Mouse (Mus musculus): ENCODE measurements around the gene Fam118a.
"Not testable (repeated sequence)": the region's sequence is repeated elsewhere in the genome, so short reads cannot be mapped to it uniquely, and the experiment has no call there.

Gene Fam118a

DNA sequence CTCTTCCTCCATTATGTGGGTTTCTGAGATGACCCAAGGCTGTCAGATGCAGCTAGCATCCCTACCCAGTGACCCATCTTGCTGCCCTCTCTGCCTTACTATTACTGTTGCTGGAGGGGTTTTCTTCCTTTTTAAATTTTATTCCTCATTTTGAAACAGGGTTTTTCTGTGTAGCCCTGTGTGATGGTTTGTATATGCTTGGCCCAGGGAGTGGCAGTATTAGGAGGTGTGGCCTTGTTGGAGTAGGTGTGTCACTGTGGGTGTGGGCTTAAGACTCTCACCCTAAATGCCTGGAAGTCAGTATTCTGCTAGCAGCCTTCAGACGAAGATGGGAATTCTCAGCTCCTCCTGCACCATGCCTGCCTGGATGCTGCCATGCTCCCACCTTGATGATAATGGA lies at the start of gene Fam118a:
Fam118a (plus strand) TSS at position 301 of the 400 bp plus-strand sequence.
- in situ Hi-C loops (cut with MboI; ENCODE audit: low sequenced_read_pairs), result not testable (repeated sequence)

GRCm38 (mm10) chr15:84981609-84982313 lies 47.0 kb upstream of the Fam118a start:
- in situ Hi-C loops (cut with MboI; ENCODE audit: low sequenced_read_pairs), result no loop called here

GRCm38 (mm10) chr15:84982888-84983287 lies 45.9 kb upstream of the Fam118a start:
- in situ Hi-C loops (cut with MboI; ENCODE audit: low sequenced_read_pairs), result no loop called here

DNA sequence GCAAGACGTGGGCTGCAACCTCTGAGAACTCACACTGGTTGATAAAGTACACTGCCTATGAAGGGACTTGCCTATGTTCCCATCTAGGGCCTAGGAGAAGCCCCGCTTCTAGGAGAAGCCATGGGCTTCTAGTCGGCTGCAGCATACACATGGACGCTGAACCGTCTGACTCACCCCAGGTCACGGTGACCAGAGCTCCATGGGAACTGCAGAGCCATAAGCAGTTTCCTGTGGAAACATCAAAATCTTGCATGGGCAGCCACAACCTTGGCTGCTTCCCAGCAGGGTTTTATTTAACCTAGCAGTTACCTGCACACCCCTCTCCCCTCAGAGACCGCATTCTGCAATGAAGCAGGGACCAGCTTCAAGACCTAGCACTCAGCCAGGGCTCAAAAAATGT lies 45.0 kb upstream of the Fam118a start:
- in situ Hi-C loops (cut with MboI; ENCODE audit: low sequenced_read_pairs), result no loop called here

DNA sequence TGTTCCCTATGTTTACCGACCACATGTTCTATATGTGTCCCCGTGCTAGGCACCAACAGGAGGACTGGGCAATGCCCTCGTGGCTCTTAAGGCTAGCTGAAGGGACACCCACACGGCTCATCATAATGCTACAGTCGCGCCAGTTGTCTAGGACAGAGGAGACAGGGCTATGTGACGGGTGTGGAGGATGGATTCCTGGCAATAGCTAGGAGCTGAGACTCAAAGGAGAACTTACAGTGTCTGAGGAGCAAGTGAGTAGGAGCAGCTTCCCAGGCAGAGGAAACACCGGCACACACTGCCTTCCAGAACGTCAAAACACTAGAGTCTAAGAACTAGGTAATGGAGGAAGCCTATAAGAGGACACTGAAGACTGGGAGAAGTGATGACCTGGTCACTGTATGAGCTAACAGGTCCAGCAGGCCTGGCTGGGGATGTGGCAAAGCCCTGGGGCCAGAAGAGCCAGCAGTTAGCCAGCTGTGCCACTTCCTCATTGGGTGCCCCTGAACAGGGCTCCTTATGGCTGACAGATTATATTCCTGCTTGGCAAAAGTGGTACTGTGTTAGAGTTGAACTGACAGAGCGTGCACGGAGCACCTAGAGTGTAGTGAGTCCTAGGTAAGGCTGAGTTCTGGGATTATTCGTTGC lies 43.1 kb upstream of the Fam118a start:
- in situ Hi-C loops (cut with MboI; ENCODE audit: low sequenced_read_pairs), result no loop called here

- in situ Hi-C loops (cut with MboI; ENCODE audit: low sequenced_read_pairs), result no loop called here
Measured at GRCm38 (mm10) chr15:84986171-84987019, 42.4 kb upstream of the Fam118a start.

GRCm38 (mm10) chr15:84987020-84987815 lies 41.5 kb upstream of the Fam118a start:
- in situ Hi-C loops (cut with MboI; ENCODE audit: low sequenced_read_pairs), result no loop called here

- in situ Hi-C loops (cut with MboI; ENCODE audit: low sequenced_read_pairs), result no loop called here
Measured at GRCm38 (mm10) chr15:84987874-84988825, 40.6 kb upstream of the Fam118a start, which contains the start of gene 5031439G07Rik. Gene 5031439G07Rik (minus strand): TSS chr15:84988551.

DNA sequence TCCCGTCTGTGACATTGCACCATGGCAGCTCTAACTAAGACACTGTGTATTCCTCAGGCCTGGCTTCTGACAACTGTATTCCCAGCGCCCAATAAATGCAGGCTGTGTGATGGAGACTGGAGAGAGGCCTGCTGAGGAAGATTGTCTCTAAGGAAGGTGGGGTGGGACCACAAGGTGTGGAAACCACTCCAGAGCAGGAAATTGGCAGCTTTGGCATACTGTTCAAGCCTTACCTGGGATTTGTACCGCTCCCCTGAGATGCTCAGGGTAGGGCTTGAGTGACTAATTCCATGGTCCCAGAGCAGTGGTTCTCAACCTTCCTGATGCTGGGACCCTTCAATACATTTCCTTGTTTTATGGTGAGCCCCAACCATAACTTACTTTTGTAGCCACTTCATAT lies 39.6 kb upstream of the Fam118a start:
- in situ Hi-C loops (cut with MboI; ENCODE audit: low sequenced_read_pairs), result no loop called here

- in situ Hi-C loops (cut with MboI; ENCODE audit: low sequenced_read_pairs), result no loop called here
Measured at GRCm38 (mm10) chr15:84989771-84990170, 39.0 kb upstream of the Fam118a start.

DNA sequence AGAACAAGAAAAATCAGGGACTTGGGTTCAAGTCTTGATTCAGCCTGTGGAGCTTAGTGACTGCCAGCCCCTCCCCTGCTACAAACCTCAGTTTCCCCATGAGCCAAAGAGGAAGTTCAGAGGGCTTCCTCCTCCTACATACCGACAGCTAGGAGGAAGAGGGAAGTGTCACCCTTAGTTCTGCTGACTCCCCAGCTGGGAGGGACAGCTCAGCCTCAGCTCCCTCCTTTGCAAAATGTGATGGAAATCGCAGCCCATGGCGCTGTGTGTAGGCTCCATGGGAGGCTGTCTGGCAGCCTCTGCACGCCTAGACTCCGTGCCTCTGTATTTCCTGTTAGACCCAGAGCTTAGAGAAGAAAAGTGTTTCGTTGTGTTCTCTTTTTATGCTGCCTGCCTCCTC lies 34.2 kb upstream of the Fam118a start:
- in situ Hi-C loops (cut with MboI; ENCODE audit: low sequenced_read_pairs), result no loop called here

GRCm38 (mm10) chr15:84995041-84995440 lies 33.7 kb upstream of the Fam118a start:
- in situ Hi-C loops (cut with MboI; ENCODE audit: low sequenced_read_pairs), result no loop called here

- in situ Hi-C loops (cut with MboI; ENCODE audit: low sequenced_read_pairs), result no loop called here
Measured at GRCm38 (mm10) chr15:84995967-84996366, 32.8 kb upstream of the Fam118a start.

DNA sequence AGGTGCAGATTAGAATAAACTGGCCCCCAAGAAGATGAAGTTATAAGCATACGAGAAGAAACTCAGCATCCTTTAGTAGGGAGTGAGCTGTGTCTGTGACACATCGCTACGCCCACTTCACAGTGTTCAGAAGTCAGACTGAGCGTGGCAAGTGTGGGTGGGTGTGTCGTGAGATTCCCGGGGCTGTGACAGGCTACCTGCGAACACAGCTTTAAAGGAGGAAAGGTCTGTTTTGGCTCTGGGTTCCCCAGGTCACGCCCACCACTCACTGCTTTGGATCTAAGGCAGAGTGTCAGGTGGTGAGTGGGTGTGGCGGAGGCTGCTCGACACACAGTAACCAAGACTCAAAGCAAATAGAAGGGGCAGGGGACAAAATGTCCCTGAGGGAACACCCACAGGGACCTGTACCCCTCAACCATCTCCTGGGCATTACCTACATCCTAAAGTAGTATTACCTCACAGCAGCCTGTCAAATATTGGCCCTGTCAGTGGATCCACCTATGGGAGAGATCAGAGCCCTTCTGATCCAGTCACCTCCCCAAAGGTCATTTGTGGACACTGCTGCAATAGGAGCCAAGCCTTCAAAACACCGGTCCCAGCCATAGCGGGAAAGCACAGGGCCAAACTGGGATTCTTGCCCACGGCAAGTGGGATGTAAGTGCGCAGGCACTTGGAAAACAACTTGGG lies 30.8 kb upstream of the Fam118a start:
- in situ Hi-C loops (cut with MboI; ENCODE audit: low sequenced_read_pairs), result no loop called here

GRCm38 (mm10) chr15:84999911-85000310 lies 28.8 kb upstream of the Fam118a start:
- in situ Hi-C loops (cut with MboI; ENCODE audit: low sequenced_read_pairs), result no loop called here

GRCm38 (mm10) chr15:85000984-85001982 lies 27.5 kb upstream of the Fam118a start:
- in situ Hi-C loops (cut with MboI; ENCODE audit: low sequenced_read_pairs), result no loop called here

GRCm38 (mm10) chr15:85009666-85010065 lies 19.1 kb upstream of the Fam118a start:
- in situ Hi-C loops (cut with MboI; ENCODE audit: low sequenced_read_pairs), result no loop called here
